Mouse (Mus musculus): Measurements from ENCODE around the gene P2ry6.

P2ry6 gene

GRCm38 (mm10) chr7:100937481-100937880 lies 37.0 kb downstream of the P2ry6 start:
- no peak for DNase-seq

GRCm38 (mm10) chr7:100933520-100933919 lies 40.9 kb downstream of the P2ry6 start:
- DNase-seq = peak; percentile 65

- DNase-seq = peak; percentile 95
Observed at GRCm38 (mm10) chr7:100932481-100933007, 41.9 kb downstream of the P2ry6 start.

- DNase-seq = no peak
Observed at GRCm38 (mm10) chr7:100931926-100932480, 42.4 kb downstream of the P2ry6 start, which contains the start of gene Arhgef17. TSS of gene Arhgef17 (minus strand) at chr7:100932107.

GRCm38 (mm10) chr7:100931316-100931925 lies 43.0 kb downstream of the P2ry6 start:
- DNase-seq = no peak

GRCm38 (mm10) chr7:100930619-100931315 lies 43.7 kb downstream of the P2ry6 start:
- peak; percentile 75 for DNase-seq

- DNase-seq = no peak
Observed at GRCm38 (mm10) chr7:100929639-100930303, 44.7 kb downstream of the P2ry6 start.

GRCm38 (mm10) chr7:100928456-100928855 lies 46.0 kb downstream of the P2ry6 start:
- peak; percentile 64 for DNase-seq

- no peak for DNase-seq
Observed at GRCm38 (mm10) chr7:100927287-100928000, 47.0 kb downstream of the P2ry6 start.

GRCm38 (mm10) chr7:100926311-100926923 lies 48.0 kb downstream of the P2ry6 start:
- peak; percentile 69 for DNase-seq

- no peak for DNase-seq
Observed at GRCm38 (mm10) chr7:100924674-100925445, 49.6 kb downstream of the P2ry6 start.

GRCm38 (mm10) chr7:100924200-100924599 lies 50.2 kb downstream of the P2ry6 start:
- no peak for DNase-seq

- no peak for DNase-seq
Observed at GRCm38 (mm10) chr7:100922907-100923306, 51.5 kb downstream of the P2ry6 start.

- no peak for DNase-seq
Observed at GRCm38 (mm10) chr7:100921289-100921688, 53.2 kb downstream of the P2ry6 start.

GRCm38 (mm10) chr7:100919809-100920107 lies 54.7 kb downstream of the P2ry6 start:
- peak; percentile 59 for DNase-seq

- DNase-seq = no peak
Observed at GRCm38 (mm10) chr7:100919006-100919808, 55.2 kb downstream of the P2ry6 start.

- no peak for DNase-seq
Observed at GRCm38 (mm10) chr7:100918176-100918575, 56.3 kb downstream of the P2ry6 start.

GRCm38 (mm10) chr7:100917751-100918150 lies 56.7 kb downstream of the P2ry6 start:
- no peak for DNase-seq

GRCm38 (mm10) chr7:100916526-100916925 lies 57.9 kb downstream of the P2ry6 start:
- no peak for DNase-seq

GRCm38 (mm10) chr7:100915204-100915603 lies 59.2 kb downstream of the P2ry6 start:
- DNase-seq = no peak

GRCm38 (mm10) chr7:100911791-100912190 lies 62.7 kb downstream of the P2ry6 start:
- DNase-seq = peak; percentile 45

All from kidney, adult 11 months (tissue).